Mouse (Mus musculus) forebrain, embryonic 14.5 days (tissue): ENCODE data around the gene Gucd1. TPM values are rescaled to one million over a fixed set of nuclear protein-coding genes. Genes with fewer than 3 reads are reported as not detected.
A peak's percentile ranks its signal among the peaks of the same experiment; 100 is the strongest.

Experiments
- ATAC-seq: fragments of 200-750 bp; cut with Nextera tagmentation; 2 replicates; pipeline ENCODE4 v1.8.0; 2017; ENCODE audit warnings: mild to moderate bottlenecking, moderate library complexity
- DNase-seq: peaks from one replicate; pipeline ENCODE4 v3.0.0-alpha.2; 2015; ENCODE audit warnings: low spot score
- H3K27ac ChIP-seq: fragments of 300-500 bp; sonication (generic); 2 replicates; pipeline ENCODE4 v1.5.1; 2014; ENCODE audit warnings: low read depth, mild to moderate bottlenecking, control low read depth, low read length, moderate library complexity
- H3K27me3 ChIP-seq: fragments of 300-500 bp; sonication (generic); replicated peaks from 2 replicates; pipeline ENCODE4 v1.6.1; 2014; ENCODE audit warnings: low read length, control low read depth, mixed read lengths; ENCODE audit not compliant: control insufficient read depth, insufficient read depth
- H3K36me3 ChIP-seq: fragments of 300-500 bp; sonication (generic); 2 replicates; pipeline ENCODE4 v1.6.1; 2014; ENCODE audit warnings: low read length, control low read depth; ENCODE audit not compliant: control insufficient read depth, insufficient read depth
- H3K4me1 ChIP-seq: fragments of 300-500 bp; sonication (generic); 2 replicates; pipeline ENCODE4 v1.6.1; 2014; ENCODE audit warnings: antibody characterized with exemption, low read length, control low read depth; ENCODE audit not compliant: control insufficient read depth, insufficient read depth
- H3K4me2 ChIP-seq: fragments of 300-500 bp; sonication (generic); 2 replicates; pipeline ENCODE4 v1.6.1; 2014; ENCODE audit warnings: mild to moderate bottlenecking, control low read depth, low read length
- H3K4me3 ChIP-seq: fragments of 300-500 bp; sonication (generic); 2 replicates; pipeline ENCODE4 v1.5.1; 2014; ENCODE audit warnings: low read depth, low read length, control low read depth
- H3K9ac ChIP-seq: fragments of 300-500 bp; sonication (generic); 2 replicates; pipeline ENCODE4 v1.6.1; 2014; ENCODE audit warnings: mild to moderate bottlenecking, low read length, control low read depth, moderate library complexity
- H3K9me3 ChIP-seq: fragments of 300-500 bp; sonication (generic); replicated peaks from 2 replicates; pipeline ENCODE4 v1.6.1; 2016; ENCODE audit warnings: low read length, control low read depth, mixed read lengths; ENCODE audit not compliant: control insufficient read depth
- WGBS: fragments of 180-500 bp; shearing (Covaris S2); extraction: QIAGEN DNeasy Blood & Tissue Kit; methylation state at CpG from one replicate; pipeline ENCODE4 v1.1.7; 2014; 5-methylcytosine and 5-hydroxymethylcytosine counted together
- polyA plus RNA-seq: library from polyadenylated mRNA; unstranded; fragments of >200 nt; fragmentation: Nextera tagmentation; extraction: Ambion mirVana; gene quantifications from 2 replicates; pipeline ENCODE4 v1.2.1, GENCODE M21; 2014

Gene Gucd1
- polyA plus RNA-seq, 1 experiment from 2014 or later = 29.5 TPM

DNA sequence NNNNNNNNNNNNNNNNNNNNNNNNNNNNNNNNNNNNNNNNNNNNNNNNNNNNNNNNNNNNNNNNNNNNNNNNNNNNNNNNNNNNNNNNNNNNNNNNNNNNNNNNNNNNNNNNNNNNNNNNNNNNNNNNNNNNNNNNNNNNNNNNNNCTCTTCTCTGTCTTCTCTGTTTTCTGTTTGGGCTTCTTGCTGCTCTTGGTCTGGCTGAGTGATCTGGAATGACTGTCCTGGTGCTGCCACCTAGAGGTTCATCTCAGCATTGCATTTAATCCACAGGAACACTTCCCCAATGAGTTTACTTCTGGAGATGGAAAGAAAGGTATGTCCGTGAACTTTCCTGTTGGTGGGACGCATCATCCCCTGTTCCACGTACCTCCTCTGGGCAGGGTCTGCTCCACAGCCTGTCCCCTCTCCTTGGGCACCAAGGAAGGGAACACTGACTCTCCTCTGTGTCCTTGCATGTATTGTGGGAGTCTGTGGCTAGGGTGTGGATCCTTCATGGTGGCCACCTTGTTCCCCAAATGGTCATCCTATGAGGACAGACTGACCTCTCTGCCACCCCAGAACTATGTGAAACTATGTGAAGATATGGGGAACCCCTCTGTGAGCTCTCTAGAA lies 81.1 kb downstream of the Gucd1 start:
- no peaks in the 10 kb centered on the region for H3K36me3 ChIP-seq
- 19% methylated on average over 3 of the region's 3 CpGs for WGBS
- H3K4me2 ChIP-seq = no peak overlapping the region
- peak; percentile 91 for DNase-seq
- ATAC-seq = peak; percentile 35; the same call in 1 of the 2 replicates
- no peaks in the 10 kb centered on the region for H3K9me3 ChIP-seq
- no peak overlapping the region for H3K4me3 ChIP-seq
- H3K9ac ChIP-seq = no peak overlapping the region
- H3K27me3 ChIP-seq = no peaks in the 10 kb centered on the region
- no peak overlapping the region for H3K27ac ChIP-seq
- peaks cover 3% of the 10 kb centered on the region; the same call in 1 of the 2 replicates for H3K4me1 ChIP-seq

DNA sequence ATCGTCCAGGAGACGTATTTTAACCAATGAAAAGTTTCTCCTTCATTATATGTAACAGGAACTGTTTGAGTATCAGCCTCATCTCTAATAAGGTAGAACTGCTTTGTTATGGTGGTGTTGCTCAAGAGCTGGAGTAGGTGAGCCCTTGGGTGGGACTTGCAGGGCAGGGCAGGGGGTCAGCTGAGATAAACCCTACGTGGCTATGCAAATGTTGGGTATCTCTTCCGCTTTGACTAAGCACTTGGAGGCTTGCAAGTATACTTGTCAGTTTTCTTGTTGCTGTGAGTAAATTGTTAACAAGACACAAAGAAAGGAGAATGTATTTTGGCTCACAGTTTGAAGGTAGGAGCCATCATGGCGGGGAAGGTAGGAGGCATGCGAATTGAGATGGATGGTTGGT lies 87.1 kb downstream of the Gucd1 start:
- Histone ChIP-seq H3K36me3 (no peaks in the 10 kb centered on the region), H3K4me1 (no peaks in the 10 kb centered on the region), H3K4me2 (no peak overlapping the region), H3K4me3 (no peak overlapping the region), H3K27ac (no peak overlapping the region), H3K27me3 (no peaks in the 10 kb centered on the region), H3K9me3 (no peaks in the 10 kb centered on the region), H3K9ac (no peak overlapping the region)
- no peak for DNase-seq
- no peak for ATAC-seq
- WGBS = 96% methylated on average over 6 of the region's 6 CpGs

DNA sequence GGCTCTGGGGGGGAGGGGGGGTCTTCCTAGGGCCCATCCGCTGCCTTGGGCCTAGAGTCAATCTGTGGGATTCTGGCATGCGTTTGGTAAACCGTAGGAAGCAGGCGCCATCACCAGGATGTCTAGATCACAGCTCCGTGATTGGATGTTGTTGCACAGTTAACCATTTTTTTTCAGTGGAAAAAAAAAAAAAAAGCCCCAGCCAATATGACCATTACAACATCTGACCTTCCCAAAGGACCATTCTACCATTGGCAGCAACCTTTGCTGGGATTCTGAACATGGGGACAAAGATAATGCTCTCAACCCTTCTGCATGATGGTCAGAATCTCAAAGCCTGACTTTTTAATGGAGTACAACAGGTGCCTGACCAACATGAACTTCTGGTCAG lies 87.6 kb downstream of the Gucd1 start:
- WGBS = 86% methylated on average over 5 of the region's 5 CpGs
- H3K4me2 ChIP-seq = no peak overlapping the region
- no peak for ATAC-seq
- H3K4me1 ChIP-seq = no peaks in the 10 kb centered on the region
- H3K4me3 ChIP-seq = no peak overlapping the region
- DNase-seq = no peak
- H3K9ac ChIP-seq = no peak overlapping the region
- H3K36me3 ChIP-seq = no peaks in the 10 kb centered on the region
- H3K27ac ChIP-seq = no peak overlapping the region
- H3K27me3 ChIP-seq = no peaks in the 10 kb centered on the region
- H3K9me3 ChIP-seq = no peaks in the 10 kb centered on the region

DNA sequence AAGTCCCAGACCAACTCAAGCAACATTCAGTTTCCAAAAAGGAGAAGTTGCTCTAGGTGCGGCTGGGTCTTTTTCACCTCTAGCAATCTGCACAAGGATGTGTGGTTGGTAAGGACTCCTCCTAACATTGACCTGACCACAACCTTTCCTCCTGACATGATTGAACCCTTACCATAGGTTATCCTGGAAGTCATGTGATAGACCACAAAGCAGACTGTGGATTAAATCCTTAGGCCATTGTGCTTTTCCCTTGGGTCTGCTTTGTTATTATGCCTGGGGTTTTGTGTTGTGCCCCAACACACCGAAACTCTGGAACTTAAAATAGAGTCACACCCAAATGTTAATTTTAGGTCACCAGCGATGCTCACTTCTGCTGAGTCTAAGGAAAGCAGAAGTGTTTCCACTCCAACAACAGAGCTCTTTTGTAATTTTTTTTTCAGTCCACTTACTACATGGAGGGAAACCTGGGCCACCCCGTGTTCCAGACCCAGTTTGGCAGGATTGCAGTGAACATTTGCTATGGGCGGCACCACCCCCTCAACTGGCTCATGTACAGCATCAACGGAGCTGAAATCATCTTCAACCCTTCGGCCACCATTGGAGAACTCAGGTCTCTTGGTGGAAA lies 88.1 kb downstream of the Gucd1 start:
- DNase-seq = no peak
- Histone ChIP-seq H3K4me3 (no peak overlapping the region), H3K36me3 (no peaks in the 10 kb centered on the region), H3K9ac (no peak overlapping the region), H3K4me1 (no peaks in the 10 kb centered on the region), H3K27me3 (no peaks in the 10 kb centered on the region), H3K27ac (no peak overlapping the region), H3K9me3 (no peaks in the 10 kb centered on the region), H3K4me2 (no peak overlapping the region)
- 92% methylated on average over 7 of the region's 7 CpGs for WGBS
- ATAC-seq = no peak

DNA sequence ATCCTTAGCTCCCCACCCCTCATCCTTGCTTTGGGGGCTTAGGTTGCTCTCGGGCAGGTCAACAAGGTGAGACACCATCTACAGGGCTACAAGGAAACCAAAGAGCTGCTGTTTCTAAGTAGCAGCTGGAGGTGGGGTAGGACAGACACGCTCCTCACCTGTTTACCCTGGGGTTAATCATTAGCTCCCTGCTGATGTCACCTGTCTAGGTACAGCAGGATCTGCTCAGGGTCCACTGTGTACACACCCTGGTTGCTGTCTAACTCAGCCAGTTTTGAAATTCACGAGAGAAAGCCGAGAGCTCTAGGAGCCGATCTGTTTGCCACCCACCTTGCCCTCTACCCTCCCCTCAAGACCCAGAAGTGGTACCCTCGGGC lies 88.8 kb downstream of the Gucd1 start:
- no peak for DNase-seq
- WGBS = 91% methylated on average over 6 of the region's 6 CpGs
- H3K4me1 ChIP-seq = no peaks in the 10 kb centered on the region

DNA sequence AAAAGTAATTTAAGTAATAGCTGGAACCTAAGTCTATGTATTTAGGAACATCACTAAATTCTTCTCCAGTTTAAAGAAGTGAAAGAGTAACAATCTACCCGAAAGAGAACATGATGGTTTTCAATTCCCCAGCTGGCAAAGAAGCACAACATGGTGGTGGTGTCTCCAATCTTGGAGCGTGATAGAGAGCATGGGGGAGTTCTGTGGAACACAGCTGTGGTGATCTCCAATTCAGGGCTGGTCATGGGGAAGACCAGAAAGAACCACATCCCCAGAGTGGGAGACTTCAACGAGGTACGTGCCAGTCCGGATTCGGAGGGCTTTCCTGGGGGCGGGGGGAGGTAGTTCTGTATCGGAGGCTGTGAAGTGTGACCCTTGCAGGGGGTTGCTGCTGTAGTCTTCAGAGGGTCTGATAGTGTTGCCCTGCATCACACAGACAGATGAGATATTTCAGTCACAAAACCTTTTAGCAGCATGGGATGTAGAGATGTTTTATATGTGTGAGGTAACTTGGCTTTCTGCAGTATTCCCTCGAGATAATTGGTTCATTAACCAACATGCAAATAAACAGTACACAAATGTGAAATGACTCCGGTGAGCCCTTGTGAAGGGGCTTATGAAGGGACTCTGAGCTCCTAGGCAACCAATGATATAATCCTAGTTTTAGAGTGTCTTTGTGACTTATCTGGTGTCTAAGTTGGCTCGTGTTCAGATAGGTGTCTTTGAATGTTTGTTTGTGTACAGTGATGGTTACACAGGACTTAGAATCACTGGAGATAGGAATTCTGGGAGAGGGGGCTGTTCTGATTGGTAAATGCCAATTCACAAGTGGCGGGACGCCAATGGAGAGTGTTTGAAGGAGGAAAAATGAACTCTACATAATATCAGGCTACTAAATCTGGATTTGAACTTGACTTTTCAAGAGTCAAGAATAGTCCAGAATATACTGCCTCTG lies 89.4 kb downstream of the Gucd1 start:
- Histone ChIP-seq H3K9me3 (no peaks in the 10 kb centered on the region), H3K4me1 (no peaks in the 10 kb centered on the region), H3K27me3 (no peaks in the 10 kb centered on the region), H3K27ac (no peak overlapping the region), H3K36me3 (no peaks in the 10 kb centered on the region), H3K4me3 (no peak overlapping the region), H3K4me2 (no peak overlapping the region), H3K9ac (no peak overlapping the region)
- 85% methylated on average over 13 of the region's 13 CpGs for WGBS
- no peak for ATAC-seq
- DNase-seq = no peak

More for the DNA sequence above, 88.8 kb downstream of the Gucd1 start:
- no peaks in the 10 kb centered on the region for H3K36me3 ChIP-seq
- H3K27me3 ChIP-seq = no peaks in the 10 kb centered on the region
- no peak overlapping the region for H3K4me2 ChIP-seq
- H3K9ac ChIP-seq = no peak overlapping the region
- no peaks in the 10 kb centered on the region for H3K9me3 ChIP-seq
- no peak for ATAC-seq
- no peak overlapping the region for H3K27ac ChIP-seq
- no peak overlapping the region for H3K4me3 ChIP-seq

DNA sequence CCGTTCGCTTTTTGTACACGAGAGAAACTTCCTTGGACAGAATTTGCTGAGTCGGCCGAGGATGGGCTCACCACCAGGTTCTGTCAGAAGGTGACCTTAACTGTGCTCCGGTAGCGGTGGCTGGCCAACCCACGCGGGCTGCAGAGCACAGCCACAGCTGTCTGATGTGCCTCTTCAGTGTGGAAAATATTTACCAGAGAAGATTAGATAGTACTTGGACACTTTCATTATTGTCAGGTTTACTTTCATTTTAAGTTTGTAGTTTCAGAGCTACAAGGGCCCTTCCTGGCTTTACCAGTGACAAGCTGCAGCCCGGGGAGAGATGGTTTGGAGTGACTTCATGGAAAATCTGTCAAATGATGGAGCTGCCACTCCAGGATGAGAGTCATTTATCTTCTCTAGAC lies 93.3 kb downstream of the Gucd1 start:
- no peak overlapping the region for H3K9ac ChIP-seq
- DNase-seq (no peak), ATAC-seq (no peak)
- H3K4me2 ChIP-seq = no peak overlapping the region
- H3K4me3 ChIP-seq = no peak overlapping the region
- H3K36me3 ChIP-seq = no peaks in the 10 kb centered on the region
- WGBS = 96% methylated on average over 10 of the region's 10 CpGs
- no peaks in the 10 kb centered on the region for H3K27me3 ChIP-seq
- H3K4me1 ChIP-seq = no peaks in the 10 kb centered on the region
- no peak overlapping the region for H3K27ac ChIP-seq
- H3K9me3 ChIP-seq = no peaks in the 10 kb centered on the region

DNA sequence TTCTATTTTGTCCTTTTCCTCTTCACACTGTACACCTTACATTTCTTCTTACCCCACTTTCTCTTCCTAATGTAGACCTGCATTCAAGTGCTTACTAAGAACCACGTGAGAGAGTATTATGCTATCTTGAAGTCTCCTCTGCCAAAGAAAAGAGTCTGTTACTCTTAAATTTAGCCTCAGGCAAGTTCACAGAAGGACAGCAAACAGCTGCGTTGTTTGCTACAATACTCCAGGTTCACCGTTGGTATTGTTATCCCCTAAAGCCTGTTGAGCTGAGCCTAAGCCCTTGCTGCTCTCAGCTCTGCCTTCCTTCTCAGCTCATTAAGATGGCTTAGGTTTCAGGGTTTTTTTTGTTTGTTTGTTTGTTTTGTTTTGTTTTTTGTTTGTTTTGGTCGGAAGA lies 99.0 kb downstream of the Gucd1 start:
- Histone ChIP-seq H3K4me1 (no peaks in the 10 kb centered on the region), H3K36me3 (no peaks in the 10 kb centered on the region), H3K27ac (no peak overlapping the region), H3K9me3 (no peaks in the 10 kb centered on the region), H3K4me2 (no peak overlapping the region), H3K9ac (no peak overlapping the region), H3K4me3 (no peak overlapping the region), H3K27me3 (no peaks in the 10 kb centered on the region)
- WGBS = 54% methylated on average over 4 of the region's 4 CpGs
- DNase-seq (no peak), ATAC-seq (no peak)
